ENCODE assay signal across 14 mouse cellular contexts in the genomic region with DNA sequence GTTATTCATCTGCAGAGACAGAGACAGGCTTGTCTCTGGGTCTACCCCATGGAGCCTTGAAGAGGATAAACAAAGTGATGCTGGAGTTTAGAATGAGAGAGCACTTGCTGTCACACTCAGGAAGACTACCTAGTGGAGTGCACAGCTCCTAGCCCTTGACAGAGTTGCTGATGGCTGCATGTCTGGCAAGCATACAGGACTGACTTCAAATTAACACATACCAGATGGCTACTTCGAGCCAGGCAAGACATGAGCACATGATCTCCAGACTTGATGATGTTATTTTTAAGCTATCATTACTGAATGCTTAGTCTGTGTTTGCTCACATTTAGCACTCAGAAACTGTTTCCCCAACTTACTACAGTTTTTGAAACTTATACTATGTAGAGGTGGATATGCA.
"Had no signal": no experiment of that assay in that cellular context is flagged by ENCODE, and none has a peak within 500 bp of the region (broad histone marks: within the 10 kb centered on the region; RNA-seq: fewer than 3 reads in every experiment).

No protein-coding gene starts in this region.

- H3K36me3 ChIP-seq: limb, embryonic 12.5 days; neural tube, embryonic 15.5 days had no signal

- H3K27me3 ChIP-seq: limb, embryonic 12.5 days; neural tube, embryonic 15.5 days had no signal

- H3K9me3 ChIP-seq: limb, embryonic 12.5 days; neural tube, embryonic 15.5 days had no signal

- H3K9ac ChIP-seq: limb, embryonic 12.5 days; liver, embryonic 14.5 days; neural tube, embryonic 15.5 days had no signal

- DNase-seq: kidney, adult 9 months; kidney, postnatal 36 days; layer of hippocampus, adult 9-11 months; layer of hippocampus, postnatal 36 days; liver; lung, adult 18-20 months; midbrain, embryonic 14.5 days; right cerebral cortex, adult 18-20 months; right cerebral cortex, postnatal 25 days had no signal

- H3K4me2 ChIP-seq: limb, embryonic 12.5 days; neural tube, embryonic 15.5 days had no signal

- H3K4me1 ChIP-seq: limb, embryonic 12.5 days; neural tube, embryonic 15.5 days had no signal

- H3K27ac ChIP-seq: kidney, postnatal 0 days; limb, embryonic 12.5 days; liver, embryonic 14.5 days; neural tube, embryonic 15.5 days had no signal

- H3K4me3 ChIP-seq: limb, embryonic 12.5 days; myocyte; neural tube, embryonic 15.5 days had no signal
